Mouse (Mus musculus): ENCODE results near the gene Gm28845. TPM values are rescaled to one million over a fixed set of nuclear protein-coding genes. Genes with fewer than 3 reads are reported as not detected.
A peak's percentile ranks its signal among the peaks of the same experiment; 100 is the strongest.

The Gm28845 gene
- total RNA-seq (2021): 1 to 10 TPM in 1 of 2 experiments, under 1 TPM in 1; 0.60 to 1.3 TPM
- long read RNA-seq, experiment 1: 0 reads
- long read RNA-seq, experiment 2, partial matches to known transcripts: 0 of 2 reads
- long read RNA-seq, experiment 2, other reads (novel, unspliced or antisense): 2 of 2 reads

GRCm38 (mm10) chr1:65119438-65119837 is at the start of gene Gm28845:
TSS of gene Gm28845 (minus strand) at chr1:65119558.
- DNase-seq (ENCODE audit: low spot score in 2 of 2): no peak

- DNase-seq (ENCODE audit: low spot score in 2 of 2): no peak
Measured at GRCm38 (mm10) chr1:65167496-65167895, 48.1 kb upstream of the Gm28845 start.

GRCm38 (mm10) chr1:65162210-65162609 is 42.9 kb upstream of the Gm28845 start:
- DNase-seq (ENCODE audit: low spot score in 2 of 2): peak in 1 of 2 experiments; percentile 37

- DNase-seq (ENCODE audit: low spot score in 2 of 2): no peak
Measured at GRCm38 (mm10) chr1:65156111-65156510, 36.8 kb upstream of the Gm28845 start.

- no peak for DNase-seq (ENCODE audit: low spot score in 2 of 2)
Measured at GRCm38 (mm10) chr1:65154814-65155213, 35.5 kb upstream of the Gm28845 start.

GRCm38 (mm10) chr1:65147971-65148370 is 28.6 kb upstream of the Gm28845 start:
- no peak for DNase-seq (ENCODE audit: low spot score in 2 of 2)

- DNase-seq (ENCODE audit: low spot score in 2 of 2): no peak
Measured at GRCm38 (mm10) chr1:65147326-65147725, 28.0 kb upstream of the Gm28845 start.

GRCm38 (mm10) chr1:65146601-65147000 is 27.2 kb upstream of the Gm28845 start:
- DNase-seq (ENCODE audit: low spot score in 2 of 2): no peak

GRCm38 (mm10) chr1:65144783-65145182 is 25.4 kb upstream of the Gm28845 start:
- DNase-seq (ENCODE audit: low spot score in 2 of 2): no peak

- no peak for DNase-seq (ENCODE audit: low spot score in 2 of 2)
Measured at GRCm38 (mm10) chr1:65137560-65137959, 18.2 kb upstream of the Gm28845 start.

GRCm38 (mm10) chr1:65132833-65133232 is 13.5 kb upstream of the Gm28845 start:
- DNase-seq (ENCODE audit: low spot score in 2 of 2): no peak

GRCm38 (mm10) chr1:65131671-65132070 is 12.3 kb upstream of the Gm28845 start:
- no peak for DNase-seq (ENCODE audit: low spot score in 2 of 2)

GRCm38 (mm10) chr1:65130226-65130625 is 10.9 kb upstream of the Gm28845 start:
- no peak for DNase-seq (ENCODE audit: low spot score in 2 of 2)

- DNase-seq (ENCODE audit: low spot score in 2 of 2): no peak
Measured at GRCm38 (mm10) chr1:65129634-65130180, 10.3 kb upstream of the Gm28845 start.

GRCm38 (mm10) chr1:65122574-65123372 is 3.4 kb upstream of the Gm28845 start, which contains the start of gene D630023F18Rik:
TSS of gene D630023F18Rik (minus strand) at chr1:65123214.
- DNase-seq (ENCODE audit: low spot score in 2 of 2): peak; percentile 24 to 29

- no peak for DNase-seq (ENCODE audit: low spot score in 2 of 2)
Measured at GRCm38 (mm10) chr1:65118150-65118913, 1.0 kb downstream of the Gm28845 start.

GRCm38 (mm10) chr1:65113536-65114172 is 5.7 kb downstream of the Gm28845 start:
- DNase-seq (ENCODE audit: low spot score in 2 of 2): no peak

GRCm38 (mm10) chr1:65112807-65113196 is 6.6 kb downstream of the Gm28845 start:
- no peak for DNase-seq (ENCODE audit: low spot score in 2 of 2)

- DNase-seq (ENCODE audit: low spot score in 2 of 2): peak; percentile 49 to 87
Measured at GRCm38 (mm10) chr1:65112031-65112806, 7.1 kb downstream of the Gm28845 start.

- no peak for DNase-seq (ENCODE audit: low spot score in 2 of 2)
Measured at GRCm38 (mm10) chr1:65109756-65110435, 9.5 kb downstream of the Gm28845 start.

Data from layer of hippocampus, postnatal 14 days (tissue).